Mouse (Mus musculus): ENCODE data around the gene Dcaf5.

The Dcaf5 gene

GRCm38 (mm10) chr12:80436336-80436976 is at the start of gene Dcaf5:
Gene Dcaf5, minus strand, starts transcription at chr12:80436601.
- peak; percentile 70 to 79 for DNase-seq

GRCm38 (mm10) chr12:80483397-80483796 is 47.0 kb upstream of the Dcaf5 start:
- no peak for DNase-seq

GRCm38 (mm10) chr12:80479986-80480385 is 43.6 kb upstream of the Dcaf5 start:
- no peak for DNase-seq

DNA sequence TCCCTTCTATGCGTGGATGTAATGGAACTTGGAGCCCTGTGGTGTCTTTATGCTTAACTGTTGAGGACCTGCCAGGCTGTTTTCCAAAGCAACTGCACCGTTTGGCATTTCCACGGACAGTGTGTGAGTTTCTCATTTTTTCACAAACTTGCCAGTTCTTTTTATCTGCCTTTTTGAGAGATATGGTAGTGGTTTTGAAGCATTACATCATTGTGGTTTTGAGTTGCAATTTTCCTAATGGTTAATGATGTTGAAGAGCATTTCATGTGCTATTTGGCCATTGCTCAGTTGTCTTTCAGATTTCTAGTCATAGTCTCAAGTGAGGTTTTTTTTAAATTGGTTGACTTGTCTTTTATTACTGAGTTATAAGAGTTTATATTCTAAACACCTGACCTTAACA is 37.3 kb upstream of the Dcaf5 start:
- no peak for DNase-seq

DNA sequence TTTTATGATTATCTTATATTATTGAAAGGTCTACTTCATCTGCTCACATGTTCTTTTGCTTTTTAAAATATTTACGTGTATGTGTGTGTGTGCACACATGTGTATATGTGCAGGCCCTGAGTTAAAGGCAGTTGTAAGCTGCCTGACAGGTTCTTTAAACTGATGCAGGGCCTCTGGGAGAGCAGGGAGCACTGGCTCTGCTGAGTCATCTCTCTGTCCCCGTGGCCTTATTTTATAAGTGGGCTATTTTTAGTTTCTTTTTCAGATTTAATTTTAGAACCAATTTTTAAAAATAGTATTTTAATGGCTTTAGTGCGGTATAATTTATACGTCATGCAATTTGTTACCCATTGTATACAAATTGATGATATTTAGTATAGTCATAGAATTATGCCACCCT is 35.5 kb upstream of the Dcaf5 start:
- no peak for DNase-seq

GRCm38 (mm10) chr12:80470206-80470605 is 33.8 kb upstream of the Dcaf5 start:
- DNase-seq = no peak

DNA sequence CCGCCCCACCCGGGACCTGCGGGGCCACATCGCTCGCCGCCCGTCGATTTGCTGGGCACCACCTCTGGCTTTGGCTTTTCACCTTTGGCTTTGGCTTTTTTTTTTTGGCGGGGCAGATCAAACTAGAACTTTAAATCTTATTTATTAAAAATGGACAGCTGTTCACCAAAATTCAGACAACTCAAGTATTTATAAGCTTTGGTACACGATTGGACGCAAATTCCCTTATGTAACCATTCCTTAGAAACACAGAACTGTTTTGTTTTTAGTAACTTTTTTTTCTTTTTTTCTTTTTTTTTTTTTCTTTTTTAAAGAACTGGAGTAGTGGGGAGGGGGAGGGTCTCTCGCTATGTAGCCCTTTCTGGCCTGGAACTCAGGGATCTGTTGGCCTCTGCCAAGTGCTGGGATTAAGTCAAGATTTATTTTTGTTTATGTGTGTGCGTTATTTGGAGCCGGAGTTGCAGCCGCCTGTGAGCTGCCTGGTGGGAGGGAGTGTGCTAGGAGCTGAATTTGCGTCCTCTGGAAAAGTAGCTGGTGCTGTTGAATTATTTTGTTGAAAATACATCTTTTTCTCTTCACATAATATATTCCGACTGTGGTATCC is 27.4 kb upstream of the Dcaf5 start:
- DNase-seq = peak; percentile 18 to 22

DNA sequence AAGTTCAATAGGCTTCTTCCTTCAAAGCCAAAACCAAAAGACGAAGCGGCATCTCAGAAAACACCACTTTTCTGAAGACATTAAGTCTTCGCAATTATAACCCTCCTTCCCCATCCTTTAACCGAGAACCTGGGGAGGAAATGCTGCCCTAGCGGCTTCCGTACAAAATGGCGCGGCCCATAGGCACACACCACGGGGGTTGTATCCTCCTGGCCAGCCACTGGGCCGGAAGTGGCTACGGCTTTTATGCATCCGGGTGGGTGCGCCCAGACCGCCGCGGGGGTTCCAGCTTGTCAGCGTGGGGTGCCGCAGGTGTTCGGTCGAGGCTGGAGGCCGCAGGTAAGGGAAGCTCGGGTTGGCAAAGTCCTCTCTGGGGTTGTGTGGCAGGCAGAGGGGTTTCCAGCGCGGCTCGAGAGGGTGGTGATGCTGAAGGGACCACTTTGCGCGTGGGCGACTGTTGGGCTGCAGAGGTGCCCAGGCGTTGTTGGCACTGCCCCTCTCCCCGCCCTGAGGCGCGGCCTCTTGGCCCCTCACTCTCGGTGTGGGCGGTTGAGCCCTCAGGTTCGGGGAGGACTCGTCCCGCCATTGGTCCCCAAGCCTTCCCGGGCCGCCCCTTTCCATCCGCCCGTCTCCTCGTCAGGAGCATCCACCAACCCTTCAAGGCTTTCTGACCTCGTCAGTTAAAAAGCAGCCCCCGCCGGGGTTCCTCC is 26.7 kb upstream of the Dcaf5 start, which contains the start of gene Exd2:
TSS of gene Exd2 (plus strand) at position 154 of the 710 bp plus-strand sequence.
- peak; percentile 91 to 93 for DNase-seq

DNA sequence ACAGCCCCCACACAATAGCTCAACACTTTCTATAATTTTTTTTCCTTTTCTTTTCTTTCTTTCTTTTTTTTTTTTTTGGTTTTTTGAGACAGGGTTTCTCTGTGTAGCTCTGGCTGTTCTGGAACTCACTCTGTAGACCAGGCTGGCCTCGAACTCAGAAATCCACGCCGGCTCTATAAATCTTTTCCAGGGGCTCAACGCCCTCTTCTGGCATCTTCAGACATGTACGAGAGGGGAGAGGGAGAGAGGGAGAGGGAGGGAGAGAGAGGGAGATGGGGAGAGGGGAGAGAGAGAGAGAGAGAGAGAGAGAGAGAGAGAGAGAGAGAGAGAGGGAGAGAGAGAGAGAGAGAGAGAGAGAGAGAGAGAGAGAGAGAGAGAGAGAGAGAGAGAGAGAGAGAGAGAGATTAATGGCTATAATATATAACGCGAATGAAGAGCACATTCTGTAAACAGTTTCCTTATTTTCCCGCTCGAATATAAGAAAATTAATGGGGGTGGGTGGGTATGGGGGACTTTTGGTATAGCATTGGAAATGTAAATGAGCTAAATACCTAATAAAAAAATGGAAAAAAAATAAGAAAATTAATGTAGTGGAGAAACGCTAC is 26.0 kb upstream of the Dcaf5 start:
- DNase-seq = peak; percentile 30 to 34

DNA sequence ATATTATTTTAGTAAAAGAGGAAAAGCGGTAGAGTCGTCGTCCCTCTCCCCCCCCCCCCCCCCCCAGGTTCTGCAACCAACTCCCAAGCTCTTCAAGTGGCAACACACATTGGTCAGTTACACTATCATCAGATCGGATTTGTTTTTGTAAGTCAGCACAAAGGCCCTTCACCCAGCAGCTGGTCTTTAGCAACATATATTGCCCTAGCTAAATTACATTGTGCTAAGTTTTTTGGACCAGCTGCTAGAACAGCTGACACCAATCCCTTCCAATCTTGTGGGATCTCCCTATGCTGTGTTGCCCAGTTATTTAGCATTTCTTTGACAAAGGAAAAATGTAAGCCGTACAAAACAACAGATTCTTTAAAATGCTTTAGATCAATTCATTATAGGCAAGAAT is 21.6 kb upstream of the Dcaf5 start:
- DNase-seq = no peak

GRCm38 (mm10) chr12:80453506-80453905 is 17.1 kb upstream of the Dcaf5 start:
- no peak for DNase-seq

DNA sequence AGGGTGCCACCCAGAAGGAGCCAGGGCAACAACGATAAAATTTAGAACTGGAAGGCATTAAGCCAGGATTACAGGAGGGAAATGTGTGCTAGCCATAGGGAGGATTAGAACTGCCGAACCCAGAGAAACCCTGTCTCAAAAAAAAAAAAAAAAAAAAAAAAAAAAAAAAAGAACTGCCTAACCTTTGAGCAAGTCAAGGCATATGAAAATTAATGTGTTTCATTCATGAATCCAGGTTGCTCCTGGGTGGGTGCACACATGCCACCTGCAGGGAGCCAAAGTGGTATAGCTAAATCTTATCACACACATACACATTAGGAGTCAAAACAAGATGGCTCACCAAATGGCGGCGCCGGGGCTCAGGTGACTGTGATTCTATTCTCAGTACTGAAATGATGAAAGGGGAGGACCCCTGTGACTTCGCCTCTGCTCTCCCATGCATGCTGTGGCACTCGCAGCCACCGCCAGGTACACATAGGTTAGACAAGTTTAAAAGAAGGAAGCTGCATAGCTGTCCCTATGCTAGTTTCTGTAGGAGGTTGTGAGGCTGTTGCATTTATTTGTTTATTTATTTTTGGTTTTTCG is 8.2 kb upstream of the Dcaf5 start:
- DNase-seq = no peak

- DNase-seq = no peak
Observed at GRCm38 (mm10) chr12:80440957-80441356, 4.6 kb upstream of the Dcaf5 start.

DNA sequence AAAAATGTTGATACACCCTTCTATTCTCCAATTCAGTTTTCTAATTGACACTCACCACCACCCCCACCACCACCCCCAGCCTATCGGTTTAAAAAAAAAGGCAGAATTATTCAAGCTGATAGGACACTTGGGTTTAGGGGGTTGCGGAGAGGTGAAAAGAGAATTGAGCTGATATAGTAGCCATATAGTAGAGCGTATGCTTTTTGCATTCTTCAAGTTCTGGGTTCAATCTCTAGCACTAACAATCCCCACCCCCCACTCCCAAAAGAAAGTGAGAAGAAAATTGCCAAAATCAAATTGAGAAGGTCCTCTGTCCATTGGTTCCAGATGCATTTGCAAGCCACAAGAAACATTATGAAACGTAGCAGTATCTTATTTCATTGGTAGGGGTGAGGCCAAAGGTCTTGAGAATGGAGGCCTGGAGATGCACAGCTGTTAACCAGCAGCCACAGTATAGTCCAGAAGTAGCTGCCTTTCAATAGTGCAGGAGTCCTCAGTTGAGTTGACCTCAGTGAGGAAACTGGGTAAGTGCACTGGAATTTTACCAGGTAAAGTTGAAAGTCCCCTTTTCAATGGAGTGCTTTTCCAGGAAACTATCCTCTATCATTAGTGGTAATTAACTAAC is 762 bp upstream of the Dcaf5 start:
- DNase-seq = no peak

GRCm38 (mm10) chr12:80435887-80436286 is 514 bp downstream of the Dcaf5 start:
- DNase-seq = no peak

DNA sequence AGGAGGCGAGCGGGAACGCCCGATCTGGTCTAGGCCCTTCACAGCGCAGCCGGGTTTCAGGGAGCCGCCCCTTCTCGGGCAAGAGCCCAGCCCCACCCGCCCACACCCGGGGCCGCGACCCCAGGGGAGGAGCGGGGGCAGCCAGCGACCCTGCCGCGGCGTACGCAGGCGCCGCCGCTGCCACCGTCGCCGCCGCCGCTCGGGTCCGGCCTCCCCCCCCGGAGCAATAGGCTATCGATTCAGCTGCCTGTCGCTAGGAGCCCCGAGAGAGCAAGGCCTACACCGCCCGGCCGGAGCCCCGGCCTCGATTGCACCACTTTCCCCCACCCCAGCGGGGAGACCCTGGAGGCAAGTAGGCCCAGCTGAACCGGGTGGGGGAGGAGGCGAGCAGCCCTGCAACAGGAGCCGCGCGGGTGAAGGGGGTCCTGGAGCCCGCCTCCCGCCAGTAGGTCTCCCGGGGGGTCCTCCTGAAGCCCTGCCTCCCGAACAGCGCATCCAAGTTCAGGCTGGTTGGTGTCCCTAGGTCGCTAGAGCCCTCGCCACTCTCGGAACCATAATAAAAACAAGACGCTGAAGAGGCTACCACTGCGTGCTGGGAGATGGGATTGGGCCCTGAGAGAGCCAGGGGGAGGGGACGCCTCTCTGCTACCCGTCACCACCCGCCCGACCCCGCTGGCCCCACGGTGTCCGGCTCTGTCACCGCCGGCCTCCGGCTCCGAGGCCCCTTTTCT is 1.3 kb downstream of the Dcaf5 start:
- DNase-seq = peak; percentile 67 to 68

GRCm38 (mm10) chr12:80434601-80434960 is 1.8 kb downstream of the Dcaf5 start:
- peak; percentile 38 for DNase-seq

DNA sequence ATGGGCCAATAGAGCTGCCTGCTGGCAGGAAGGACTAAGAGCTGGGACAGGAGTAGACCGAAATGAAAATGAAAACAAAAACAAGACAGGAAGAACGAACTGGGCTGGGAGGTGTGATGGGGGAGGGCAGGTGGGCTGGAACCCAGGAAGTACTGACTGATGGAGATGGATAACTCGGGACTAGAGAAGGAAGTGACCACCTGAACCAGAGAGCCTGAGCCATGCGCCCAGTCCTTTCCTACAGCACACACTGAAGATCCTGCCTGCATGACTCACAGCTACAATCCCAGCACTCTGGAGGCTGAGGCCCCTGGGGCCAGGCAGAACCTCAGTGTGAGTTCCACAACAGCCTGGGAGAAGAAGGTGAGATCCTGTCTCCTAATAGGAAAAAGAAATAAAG is 3.1 kb downstream of the Dcaf5 start:
- DNase-seq = no peak

DNA sequence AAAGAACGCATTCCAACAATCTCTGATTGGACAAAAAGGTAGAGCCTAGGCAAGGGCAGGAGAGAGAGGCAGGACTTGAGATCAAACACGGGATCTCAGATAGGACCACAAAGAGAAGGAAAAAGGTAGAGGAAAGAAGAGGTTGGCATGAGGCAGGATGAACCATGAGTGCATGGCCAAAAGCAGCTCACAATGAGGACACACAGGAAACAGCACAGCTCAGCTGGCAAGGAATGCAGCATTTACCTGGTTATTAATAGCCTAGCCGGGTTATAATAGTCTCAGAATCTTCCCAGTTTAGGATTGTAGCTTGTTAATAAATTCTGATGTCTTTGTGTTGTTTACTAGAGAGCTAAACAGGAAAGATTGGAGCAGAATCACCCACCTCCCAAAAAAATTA is 8.7 kb downstream of the Dcaf5 start:
- DNase-seq = peak; percentile 15 to 34

GRCm38 (mm10) chr12:80415100-80415499 is 21.3 kb downstream of the Dcaf5 start:
- DNase-seq = no peak

- peak; percentile 12 to 13 for DNase-seq
Observed at GRCm38 (mm10) chr12:80410855-80411254, 25.5 kb downstream of the Dcaf5 start.

DNA sequence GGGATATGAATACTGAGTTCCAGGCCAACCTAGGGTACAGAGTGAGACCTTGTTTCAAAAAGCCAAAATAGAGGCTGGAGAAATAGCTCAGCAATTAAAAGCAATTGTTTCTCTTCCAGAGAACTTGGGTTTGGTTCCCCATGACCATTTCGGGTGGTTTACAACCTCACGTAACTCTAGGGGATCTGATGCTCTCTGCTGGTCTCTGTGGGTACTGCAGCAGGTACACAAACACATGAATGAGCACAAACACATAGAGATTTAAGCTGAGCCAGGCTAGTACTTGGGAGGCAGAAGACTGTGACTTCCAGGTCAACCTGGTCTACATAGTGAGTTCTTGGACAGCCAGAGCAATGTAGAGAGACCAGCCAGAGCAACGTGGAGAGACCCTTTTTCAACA is 28.6 kb downstream of the Dcaf5 start:
- peak; percentile 18 to 20 for DNase-seq

Measured in cerebellum, postnatal 36 days (tissue).